Mouse (Mus musculus) C3H10T1/2 (cell line): ENCODE measurements around the gene Cdh23. TPM values are rescaled to one million over a fixed set of nuclear protein-coding genes. Genes with fewer than 3 reads are reported as not detected.

ENCODE experiments used
- polyA plus RNA-seq, 2 experiments: library from polyadenylated mRNA; unstranded; fragments of >200 nt; fragmentation: generic; extraction: Trizol; gene quantifications; one replicate each; pipeline ENCODE4 v1.2.1; 2012; ENCODE audit warnings: missing spikeins in 2 of 2

Gene Cdh23
- under 1 TPM; 0.05 to 0.34 TPM for polyA plus RNA-seq

DNA sequence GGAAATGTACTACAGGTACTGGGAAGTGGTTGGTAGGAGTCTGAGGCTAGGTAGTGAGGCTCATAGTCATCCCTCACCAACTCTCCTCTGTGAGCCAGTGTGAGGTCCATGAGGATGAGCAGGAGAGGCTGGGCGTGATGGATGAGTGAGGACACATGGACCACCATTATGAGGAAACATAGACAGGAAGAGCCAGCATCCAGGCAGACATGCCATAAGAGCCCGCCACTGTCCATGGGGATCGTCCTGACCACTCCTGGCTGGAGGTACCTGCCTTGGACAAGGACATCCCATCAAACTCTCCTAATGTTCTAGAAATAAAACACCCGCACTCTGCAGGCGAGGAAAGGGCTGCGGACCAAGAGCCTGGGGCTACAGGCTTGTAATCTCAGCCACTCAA lies at the start of gene Cdh23:
TSS of gene Cdh23 (minus strand) at position 101 of the 400 bp plus-strand sequence.

DNA sequence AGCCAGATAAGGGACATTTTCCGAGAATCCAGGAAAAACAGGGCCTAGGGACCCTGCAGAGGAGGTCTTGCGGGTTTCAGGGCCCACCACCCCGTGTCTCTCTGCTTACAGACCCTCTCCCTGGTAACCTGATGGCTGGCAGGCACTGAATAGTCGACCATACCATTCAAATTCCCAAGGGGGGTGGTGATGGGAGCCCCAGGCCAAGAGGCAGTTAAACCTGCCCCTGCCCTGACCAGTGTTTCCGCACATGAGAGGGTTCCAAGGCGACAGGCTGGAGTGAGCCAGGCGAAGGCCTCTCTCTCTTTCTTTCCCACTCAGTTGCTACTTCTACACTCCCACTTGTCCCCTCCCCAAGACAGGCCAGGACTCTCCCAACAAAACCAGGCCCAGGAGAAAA lies 296.8 kb downstream of the Cdh23 start, which contains the start of gene Gm17455:
TSS of gene Gm17455 (plus strand) at position 278 of the 400 bp plus-strand sequence.

DNA sequence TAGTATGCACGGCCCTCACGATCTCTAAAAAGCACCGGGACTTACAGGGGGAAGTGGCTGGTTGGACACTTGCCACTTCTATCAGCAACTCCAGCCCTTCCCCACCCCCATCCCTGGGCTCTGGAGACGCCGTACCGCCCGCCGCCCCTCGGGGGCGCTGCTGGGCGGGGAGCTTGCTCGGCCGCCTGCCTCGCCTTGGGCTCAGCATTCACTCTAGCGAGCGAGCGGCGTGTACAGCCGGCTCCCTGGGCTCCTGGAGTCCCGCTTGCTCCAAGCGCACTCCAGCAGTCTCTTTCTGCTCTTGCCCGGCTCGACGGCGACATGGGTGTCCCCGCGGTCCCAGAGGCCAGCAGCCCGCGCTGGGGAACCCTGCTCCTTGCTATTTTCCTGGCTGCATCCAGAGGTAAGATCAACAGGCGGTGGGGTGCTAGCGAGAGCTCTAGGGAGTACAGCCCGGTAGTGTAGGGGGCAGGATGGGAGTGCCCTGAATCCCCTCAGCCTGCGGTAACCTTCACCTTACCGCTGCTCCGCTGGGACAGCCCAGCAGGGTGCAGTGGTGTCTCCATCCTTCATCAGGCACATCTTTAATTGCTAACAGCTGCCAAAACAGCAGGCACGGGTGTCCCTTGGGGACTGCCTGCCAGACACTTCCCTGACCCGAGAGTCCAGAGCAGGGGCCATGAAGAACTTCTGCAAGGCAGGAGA lies 349.4 kb downstream of the Cdh23 start, which contains the start of gene Vsir:
TSS of gene Vsir (plus strand) at position 151 of the 705 bp plus-strand sequence.

DNA sequence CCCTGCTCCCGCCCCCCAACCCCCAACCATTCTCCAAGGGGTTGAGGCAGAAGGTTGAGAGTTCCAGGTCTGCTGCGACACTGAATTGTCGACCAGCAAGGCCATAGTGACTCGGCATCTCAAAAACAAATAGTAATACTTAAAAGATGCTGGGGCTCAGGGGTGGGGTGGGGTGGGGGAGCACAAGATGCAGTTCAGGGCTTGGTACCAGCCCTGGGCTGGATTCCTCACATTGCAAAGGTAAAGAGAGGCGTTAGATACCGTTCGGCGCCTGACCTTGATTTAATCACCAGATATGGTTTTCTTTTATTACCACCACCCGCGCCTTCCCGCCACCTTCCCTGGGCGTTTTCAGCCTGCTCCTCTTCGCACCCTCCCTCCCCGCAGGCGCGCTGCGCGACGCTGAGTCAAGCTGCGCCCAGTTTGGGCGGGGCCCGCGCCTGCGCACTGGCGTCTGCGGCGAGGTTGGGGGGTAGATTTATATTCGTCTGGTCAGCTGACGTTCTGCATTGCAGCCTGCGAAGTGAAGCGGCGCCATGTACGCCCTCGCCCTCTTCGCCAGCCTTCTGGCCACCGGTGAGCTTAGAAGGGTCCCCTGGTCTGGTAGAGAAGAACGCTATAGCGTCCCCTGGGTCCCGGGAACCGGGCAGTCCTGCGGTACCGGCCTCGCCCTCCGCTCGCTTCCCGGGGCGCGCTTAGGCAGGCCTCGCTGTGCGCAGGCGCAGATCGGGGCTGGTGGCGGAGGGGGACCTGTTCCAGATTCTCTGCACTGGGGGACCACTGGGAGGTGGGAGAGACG lies 418.9 kb downstream of the Cdh23 start, which contains the start of gene Psap:
TSS of gene Psap (plus strand) at position 421 of the 799 bp plus-strand sequence.

Other genes with a start within 250 kb of the Cdh23 start
- gene Slc29a3, start 56.3 kb upstream of the Cdh23 start, polyA plus RNA-seq: 10 to 100 TPM in 1 of 2 experiments, 1 to 10 TPM in 1; 1.2 to 14.9 TPM
- 10 to 100 TPM in 1 of 2 experiments, 1 to 10 TPM in 1; 9.9 to 11.0 TPM for gene Unc5b, start 135.1 kb upstream of the Cdh23 start, polyA plus RNA-seq